Mouse (Mus musculus) cerebellum, adult 8-10 months (tissue): ENCODE results near the gene Ackr2.

Source experiments
- DNase-seq: peaks from one replicate; pipeline ENCODE4 v3.0.0; 2022

The Ackr2 gene

GRCm38 (mm10) chr9:121892057-121892687, 6.0 kb upstream of the Ackr2 start:
- no peak for DNase-seq

- DNase-seq, result no peak
Measured at GRCm38 (mm10) chr9:121894447-121894846, 3.7 kb upstream of the Ackr2 start.

- no peak for DNase-seq
Measured at GRCm38 (mm10) chr9:121895392-121895993, 2.7 kb upstream of the Ackr2 start.

GRCm38 (mm10) chr9:121896820-121897219, 1.3 kb upstream of the Ackr2 start:
- DNase-seq, result no peak

- no peak for DNase-seq
Measured at GRCm38 (mm10) chr9:121899306-121899705, 1.2 kb downstream of the Ackr2 start.

GRCm38 (mm10) chr9:121900282-121900855, 2.2 kb downstream of the Ackr2 start:
- no peak for DNase-seq

- DNase-seq, result no peak
Measured at GRCm38 (mm10) chr9:121901710-121902700, 3.9 kb downstream of the Ackr2 start.

- DNase-seq, result peak; percentile 17
Measured at GRCm38 (mm10) chr9:121903476-121904305, 5.5 kb downstream of the Ackr2 start.

- DNase-seq, result no peak
Measured at GRCm38 (mm10) chr9:121904319-121904718, 6.2 kb downstream of the Ackr2 start.

- DNase-seq, result no peak
Measured at GRCm38 (mm10) chr9:121904946-121905345, 6.8 kb downstream of the Ackr2 start.

- no peak for DNase-seq
Measured at GRCm38 (mm10) chr9:121905556-121906185, 7.5 kb downstream of the Ackr2 start.

- DNase-seq, result no peak
Measured at GRCm38 (mm10) chr9:121906456-121906855, 8.3 kb downstream of the Ackr2 start.

- DNase-seq, result no peak
Measured at GRCm38 (mm10) chr9:121907356-121908070, 9.4 kb downstream of the Ackr2 start.

- no peak for DNase-seq
Measured at GRCm38 (mm10) chr9:121908321-121908720, 10.2 kb downstream of the Ackr2 start.

GRCm38 (mm10) chr9:121909635-121910034, 11.5 kb downstream of the Ackr2 start:
- DNase-seq, result no peak

- no peak for DNase-seq
Measured at GRCm38 (mm10) chr9:121911196-121911595, 13.0 kb downstream of the Ackr2 start.

- DNase-seq, result no peak
Measured at GRCm38 (mm10) chr9:121912786-121913185, 14.6 kb downstream of the Ackr2 start.

- DNase-seq, result no peak
Measured at GRCm38 (mm10) chr9:121914226-121914757, 16.1 kb downstream of the Ackr2 start.

GRCm38 (mm10) chr9:121915056-121915455, 16.9 kb downstream of the Ackr2 start:
- DNase-seq, result no peak

GRCm38 (mm10) chr9:121916102-121916501, 17.9 kb downstream of the Ackr2 start, which contains the start of gene Cyp8b1:
TSS of gene Cyp8b1 (minus strand) at chr9:121916305.
- no peak for DNase-seq

GRCm38 (mm10) chr9:121919027-121919501, 20.9 kb downstream of the Ackr2 start:
- DNase-seq, result no peak
